Comparison of ENCODE assay signal across 31 mouse cellular contexts in genomic region chr3:96124235-96124634, GRCm38 (mm10). TPM values are rescaled to one million over a fixed set of nuclear protein-coding genes. Genes with fewer than 3 reads are reported as not detected.
"Had no signal": no experiment of that assay in that cellular context is flagged by ENCODE, and none has a peak within 500 bp of the region (broad histone marks: within the 10 kb centered on the region; RNA-seq: fewer than 3 reads in every experiment).

No protein-coding gene starts in this region.

- H3K27ac ChIP-seq: heart, embryonic 13.5 days; heart, embryonic 15.5 days; hindbrain, embryonic 10.5 days; hindbrain, embryonic 12.5 days; hindbrain, embryonic 13.5 days; hindbrain, embryonic 14.5 days; hindbrain, embryonic 15.5 days; hindbrain, postnatal 0 days; intestine, embryonic 15.5 days; kidney, embryonic 15.5 days; kidney, postnatal 0 days; layer of hippocampus, adult 2 months; left cerebral cortex, adult 2 months had no signal

- H3K36me3 ChIP-seq: heart, embryonic 13.5 days; heart, embryonic 15.5 days; hindbrain, embryonic 10.5 days; hindbrain, embryonic 12.5 days; hindbrain, embryonic 13.5 days; hindbrain, embryonic 15.5 days; intestine, embryonic 15.5 days; kidney, embryonic 15.5 days had no signal

- H3K27me3 ChIP-seq: heart, embryonic 12.5 days; heart, embryonic 13.5 days; heart, embryonic 15.5 days; hindbrain, embryonic 12.5 days; hindbrain, embryonic 13.5 days; hindbrain, embryonic 15.5 days; intestine, embryonic 15.5 days; kidney, embryonic 15.5 days had no signal

- H3K9me3 ChIP-seq: heart, embryonic 12.5 days; heart, embryonic 13.5 days; heart, embryonic 15.5 days; hindbrain, embryonic 10.5 days; hindbrain, embryonic 12.5 days; hindbrain, embryonic 13.5 days; hindbrain, embryonic 15.5 days; intestine, embryonic 15.5 days; kidney, embryonic 15.5 days had no signal

- H3K9ac ChIP-seq: heart, embryonic 12.5 days; heart, embryonic 13.5 days; heart, embryonic 15.5 days; hindbrain, embryonic 12.5 days; hindbrain, embryonic 13.5 days; hindbrain, embryonic 14.5 days; hindbrain, embryonic 15.5 days; intestine, embryonic 15.5 days; kidney, embryonic 15.5 days had no signal

- DNase-seq: heart, postnatal 10 days; heart, postnatal 14 days; heart, postnatal 36 days; heart, postnatal 4 days; kidney, adult 11 months; kidney, adult 18-20 months; kidney, adult 2 months; kidney, adult 8-10 months; kidney, adult 9 months; kidney, postnatal 10 days; kidney, postnatal 14 days; kidney, postnatal 25 days; kidney, postnatal 36 days; kidney, postnatal 4 days; layer of hippocampus, adult 9-11 months; layer of hippocampus, postnatal 36 days had no signal

- H3K4me1 ChIP-seq: hindbrain, embryonic 10.5 days; hindbrain, embryonic 12.5 days; hindbrain, embryonic 13.5 days; hindbrain, embryonic 15.5 days; intestine, embryonic 15.5 days had no signal

- H3K4me3 ChIP-seq: heart, embryonic 12.5 days; heart, embryonic 13.5 days; heart, embryonic 15.5 days; hindbrain, embryonic 10.5 days; hindbrain, embryonic 12.5 days; hindbrain, embryonic 13.5 days; hindbrain, embryonic 15.5 days; intestine, embryonic 15.5 days; kidney, embryonic 15.5 days; layer of hippocampus, adult 2 months; left cerebral cortex, adult 2 months had no signal

RNA-seq across cellular contexts. Expression of gene Mtmr11, which starts 37.6 kb away (rescaled TPM):
- total RNA-seq: hematopoietic stem cell, adult 5-6 weeks had no signal
